Mouse (Mus musculus): ENCODE data around the gene Hyls1. TPM values are rescaled to one million over a fixed set of nuclear protein-coding genes. Genes with fewer than 3 reads are reported as not detected.

Hyls1 gene
- polyA plus RNA-seq, 1 experiment = 4.8 TPM

DNA sequence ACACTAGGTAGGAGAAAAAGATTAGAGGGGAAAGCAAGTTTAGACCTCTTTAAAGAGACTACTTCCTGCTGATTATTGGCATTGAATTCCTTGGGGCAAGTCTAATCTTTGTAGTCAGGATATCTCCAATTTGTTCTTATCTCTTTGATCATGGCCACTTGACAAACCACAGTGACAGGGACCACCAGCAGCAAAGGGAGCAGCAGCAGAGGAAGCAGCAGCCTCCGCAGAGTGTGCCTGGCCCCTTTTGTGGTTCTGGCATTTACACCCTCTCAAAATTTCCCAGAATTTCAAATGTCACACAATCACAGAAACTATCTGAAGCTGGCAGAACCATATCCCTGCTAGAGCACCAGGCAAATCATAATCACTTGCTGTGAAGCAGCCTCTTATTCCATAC, 17.5 kb upstream of the Hyls1 start:
- Histone ChIP-seq H3K4me3 (ENCODE audit: control insufficient read depth, insufficient read depth, low read length) (no peak overlapping the region), H3K4me1 (replicated peaks; ENCODE audit: control insufficient read depth, insufficient read depth, low read length) (no peaks in the 10 kb centered on the region), H3K27ac (ENCODE audit: control insufficient read depth, insufficient read depth, low read length) (no peak overlapping the region), H3K27me3 (ENCODE audit: control insufficient read depth, insufficient read depth, low read length) (no peaks in the 10 kb centered on the region), H3K36me3 (ENCODE audit: control insufficient read depth, insufficient read depth, low read length) (no peaks in the 10 kb centered on the region)
- WGBS = 30% methylated on average over 1 of the region's 1 CpGs
- TF ChIP-seq POLR2A (IDR thresholded peaks at IDR 0.05; ENCODE audit: control insufficient read depth, extremely low read depth, insufficient read depth, low read length, poor library complexity) (no peak), CTCF (IDR thresholded peaks at IDR 0.05; ENCODE audit: borderline replicate concordance, control insufficient read depth, extremely low read depth, insufficient read depth, low read length, poor library complexity) (no peak)
- no peak for DNase-seq

DNA sequence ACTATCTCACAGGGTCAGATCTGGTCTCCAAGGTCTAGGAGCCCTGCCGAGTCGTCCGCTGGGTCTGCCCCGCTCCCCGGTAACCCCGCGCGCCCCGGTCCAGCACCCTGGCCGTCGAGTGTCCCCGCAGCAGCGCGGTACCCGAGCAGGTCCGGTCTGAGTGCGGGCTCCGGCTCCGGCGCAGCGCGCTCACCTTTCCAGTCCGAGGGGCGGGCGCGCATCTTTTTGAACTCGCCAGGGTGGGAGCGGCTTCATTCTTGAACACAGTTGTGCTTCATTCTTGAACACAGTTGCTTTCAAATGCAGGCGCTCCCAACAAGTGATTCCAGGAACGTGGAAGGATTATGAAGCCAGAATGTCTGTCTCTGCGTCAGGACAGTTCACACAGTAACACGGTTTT, 4.2 kb upstream of the Hyls1 start:
- Histone ChIP-seq H3K36me3 (ENCODE audit: control insufficient read depth, insufficient read depth, low read length) (no peaks in the 10 kb centered on the region), H3K4me3 (ENCODE audit: control insufficient read depth, insufficient read depth, low read length) (no peak overlapping the region), H3K4me1 (replicated peaks; ENCODE audit: control insufficient read depth, insufficient read depth, low read length) (no peaks in the 10 kb centered on the region), H3K27ac (ENCODE audit: control insufficient read depth, insufficient read depth, low read length) (no peak overlapping the region), H3K27me3 (ENCODE audit: control insufficient read depth, insufficient read depth, low read length) (no peaks in the 10 kb centered on the region; the same call in 1 of the 2 replicates)
- 21% methylated on average over 32 of the region's 32 CpGs for WGBS
- TF ChIP-seq CTCF (IDR thresholded peaks at IDR 0.05; ENCODE audit: borderline replicate concordance, control insufficient read depth, extremely low read depth, insufficient read depth, low read length, poor library complexity) (no peak), POLR2A (IDR thresholded peaks at IDR 0.05; ENCODE audit: control insufficient read depth, extremely low read depth, insufficient read depth, low read length, poor library complexity) (no peak)
- no peak for DNase-seq

DNA sequence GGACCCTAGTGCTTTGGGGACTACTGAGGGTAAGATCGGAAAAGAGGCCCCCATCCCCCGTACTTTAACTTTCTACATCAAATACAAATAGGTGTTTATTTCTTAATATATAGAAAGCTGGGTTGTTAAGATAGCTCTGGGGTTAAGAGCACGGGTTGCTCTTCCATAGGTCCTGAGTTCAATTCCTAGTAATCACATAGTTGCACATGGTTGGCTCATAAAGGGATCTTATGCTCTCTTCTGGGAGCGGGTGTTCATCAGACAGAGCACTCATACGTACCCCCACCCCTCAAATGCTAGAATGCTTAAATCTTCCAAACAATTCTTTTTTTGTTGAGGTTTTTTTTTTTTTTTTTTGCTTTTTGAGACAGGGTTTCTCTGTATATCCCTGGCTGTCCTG, 465 bp upstream of the Hyls1 start:
- Histone ChIP-seq H3K4me1 (replicated peaks; ENCODE audit: control insufficient read depth, insufficient read depth, low read length) (no peaks in the 10 kb centered on the region), H3K27ac (ENCODE audit: control insufficient read depth, insufficient read depth, low read length) (no peak overlapping the region), H3K4me3 (ENCODE audit: control insufficient read depth, insufficient read depth, low read length) (no peak overlapping the region), H3K27me3 (ENCODE audit: control insufficient read depth, insufficient read depth, low read length) (no peaks in the 10 kb centered on the region; the same call in 1 of the 2 replicates), H3K36me3 (ENCODE audit: control insufficient read depth, insufficient read depth, low read length) (peaks cover 24% of the 10 kb centered on the region)
- TF ChIP-seq CTCF (IDR thresholded peaks at IDR 0.05; ENCODE audit: borderline replicate concordance, control insufficient read depth, extremely low read depth, insufficient read depth, low read length, poor library complexity) (no peak), POLR2A (IDR thresholded peaks at IDR 0.05; ENCODE audit: control insufficient read depth, extremely low read depth, insufficient read depth, low read length, poor library complexity) (no peak)
- 18% methylated on average over 5 of the region's 5 CpGs for WGBS
- DNase-seq = no peak

DNA sequence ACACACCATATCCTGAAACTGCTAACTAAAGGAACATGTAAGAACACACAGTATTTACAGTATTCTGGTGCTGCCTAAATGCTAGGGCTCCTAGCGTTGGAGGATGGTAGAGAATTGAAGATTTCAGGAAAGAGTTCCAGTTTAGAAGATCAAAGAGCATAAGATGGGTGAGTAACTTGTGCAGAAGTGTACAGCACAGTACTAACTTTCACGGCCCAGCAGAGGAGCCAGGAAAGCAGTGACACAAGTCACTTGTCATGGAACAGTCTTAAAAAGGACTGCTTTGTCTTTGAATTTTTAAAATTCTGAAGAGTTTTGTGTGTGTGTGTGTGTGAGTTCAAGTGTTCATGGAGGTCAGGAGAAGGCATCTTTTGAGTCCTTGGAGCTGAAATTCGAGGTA, 2.2 kb downstream of the Hyls1 start:
- WGBS = 94% methylated on average over 3 of the region's 3 CpGs
- Histone ChIP-seq H3K4me1 (replicated peaks; ENCODE audit: control insufficient read depth, insufficient read depth, low read length) (no peaks in the 10 kb centered on the region), H3K27me3 (ENCODE audit: control insufficient read depth, insufficient read depth, low read length) (no peaks in the 10 kb centered on the region), H3K27ac (ENCODE audit: control insufficient read depth, insufficient read depth, low read length) (no peak overlapping the region), H3K4me3 (ENCODE audit: control insufficient read depth, insufficient read depth, low read length) (no peak overlapping the region), H3K36me3 (ENCODE audit: control insufficient read depth, insufficient read depth, low read length) (peaks cover 41% of the 10 kb centered on the region)
- DNase-seq = no peak
- no peak for TF ChIP-seq CTCF (IDR thresholded peaks at IDR 0.05; ENCODE audit: borderline replicate concordance, control insufficient read depth, extremely low read depth, insufficient read depth, low read length, poor library complexity)
- TF ChIP-seq POLR2A (IDR thresholded peaks at IDR 0.05; ENCODE audit: control insufficient read depth, extremely low read depth, insufficient read depth, low read length, poor library complexity) = no peak

DNA sequence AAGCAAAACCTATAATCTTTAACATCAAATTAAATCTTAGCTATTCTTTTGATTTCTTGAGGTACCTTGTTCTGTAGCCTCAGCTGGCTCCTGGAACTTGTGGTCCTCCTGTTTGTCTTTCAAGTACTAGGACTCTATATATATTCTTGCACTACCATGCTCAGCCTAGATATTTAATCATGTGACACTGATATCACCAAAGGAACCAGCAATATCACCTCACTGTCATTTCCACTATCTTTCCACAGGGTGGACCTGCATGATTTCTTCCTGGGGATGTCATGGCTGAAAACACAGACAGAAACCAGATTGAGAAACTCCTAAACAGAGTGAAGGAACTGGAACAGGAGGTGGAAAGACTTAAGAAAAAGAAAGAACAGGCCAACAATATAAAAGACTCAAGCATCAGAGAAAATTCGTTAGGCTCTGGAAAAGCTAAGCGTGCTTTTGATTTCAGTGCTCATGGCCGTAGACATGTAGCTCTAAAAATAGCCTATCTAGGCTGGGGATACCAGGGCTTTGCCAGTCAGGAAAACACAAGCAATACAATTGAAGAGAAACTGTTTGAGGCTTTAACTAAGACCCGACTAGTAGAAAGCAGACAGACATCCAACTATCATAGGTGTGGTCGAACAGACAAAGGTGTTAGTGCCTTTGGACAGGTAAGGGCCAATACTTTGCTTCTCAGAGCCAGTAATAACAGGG, 5.5 kb downstream of the Hyls1 start:
- Histone ChIP-seq H3K36me3 (ENCODE audit: control insufficient read depth, insufficient read depth, low read length) (peaks cover 47% of the 10 kb centered on the region), H3K4me1 (replicated peaks; ENCODE audit: control insufficient read depth, insufficient read depth, low read length) (no peaks in the 10 kb centered on the region), H3K4me3 (ENCODE audit: control insufficient read depth, insufficient read depth, low read length) (no peak overlapping the region), H3K27me3 (ENCODE audit: control insufficient read depth, insufficient read depth, low read length) (no peaks in the 10 kb centered on the region), H3K27ac (ENCODE audit: control insufficient read depth, insufficient read depth, low read length) (no peak overlapping the region)
- DNase-seq = no peak
- no peak for TF ChIP-seq CTCF (IDR thresholded peaks at IDR 0.05; ENCODE audit: borderline replicate concordance, control insufficient read depth, extremely low read depth, insufficient read depth, low read length, poor library complexity)
- no peak for TF ChIP-seq POLR2A (IDR thresholded peaks at IDR 0.05; ENCODE audit: control insufficient read depth, extremely low read depth, insufficient read depth, low read length, poor library complexity)
- WGBS = 93% methylated on average over 5 of the region's 5 CpGs

DNA sequence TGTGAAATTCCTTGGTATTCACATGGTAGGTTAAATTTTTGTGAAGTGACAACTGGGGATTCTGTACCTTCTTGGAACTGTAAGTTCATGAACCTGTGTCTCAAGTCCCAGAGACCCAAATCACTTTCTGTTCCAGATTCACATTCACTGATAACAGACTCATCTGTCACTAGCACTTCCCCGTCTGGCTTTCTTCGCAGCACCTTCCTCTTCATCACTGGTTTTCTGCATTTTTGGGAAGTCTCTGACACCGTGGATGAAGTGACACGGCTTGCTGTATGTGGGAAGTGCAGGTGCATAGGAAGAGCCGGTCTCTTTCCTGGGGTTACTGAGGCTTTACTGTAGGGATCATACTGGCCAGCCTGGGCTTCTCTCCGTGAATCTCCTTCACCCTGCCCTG, 8.6 kb downstream of the Hyls1 start:
- peaks cover 9% of the 10 kb centered on the region for H3K27me3 ChIP-seq (ENCODE audit: control insufficient read depth, insufficient read depth, low read length)
- H3K27ac ChIP-seq (ENCODE audit: control insufficient read depth, insufficient read depth, low read length) = no peak overlapping the region
- no peak for DNase-seq
- no peak overlapping the region for H3K4me3 ChIP-seq (ENCODE audit: control insufficient read depth, insufficient read depth, low read length)
- peaks cover 32% of the 10 kb centered on the region for H3K36me3 ChIP-seq (ENCODE audit: control insufficient read depth, insufficient read depth, low read length)
- WGBS = 91% methylated on average over 6 of the region's 6 CpGs
- H3K4me1 ChIP-seq (replicated peaks; ENCODE audit: control insufficient read depth, insufficient read depth, low read length) = 0 out of 2 replicates have a peak, but pooled peaks cover 3% of the 10 kb centered on the region
- TF ChIP-seq POLR2A (IDR thresholded peaks at IDR 0.05; ENCODE audit: control insufficient read depth, extremely low read depth, insufficient read depth, low read length, poor library complexity) (no peak), CTCF (IDR thresholded peaks at IDR 0.05; ENCODE audit: borderline replicate concordance, control insufficient read depth, extremely low read depth, insufficient read depth, low read length, poor library complexity) (no peak)
